Mouse (Mus musculus): ENCODE measurements around the gene Samsn1.

GRCm38 (mm10) chr16:75961036-75961435 is 61.0 kb downstream of the Samsn1 start:
- TF ChIP-seq CTCF (IDR thresholded peaks at IDR 0.05; ENCODE audit: low read depth, low read length) (no peak), GATA1 (IDR thresholded peaks at IDR 0.05; ENCODE audit: borderline replicate concordance, low read length) (no peak), GATA2 (IDR thresholded peaks at IDR 0.05; ENCODE audit: borderline replicate concordance, low read depth, low read length) (no peak)
